Mouse (Mus musculus): ENCODE data around the gene Ctc1. TPM values are rescaled to one million over a fixed set of nuclear protein-coding genes. Genes with fewer than 3 reads are reported as not detected.

Ctc1 gene
- polyA plus RNA-seq, 1 experiment from 2014 or later, result 77.1 TPM

DNA sequence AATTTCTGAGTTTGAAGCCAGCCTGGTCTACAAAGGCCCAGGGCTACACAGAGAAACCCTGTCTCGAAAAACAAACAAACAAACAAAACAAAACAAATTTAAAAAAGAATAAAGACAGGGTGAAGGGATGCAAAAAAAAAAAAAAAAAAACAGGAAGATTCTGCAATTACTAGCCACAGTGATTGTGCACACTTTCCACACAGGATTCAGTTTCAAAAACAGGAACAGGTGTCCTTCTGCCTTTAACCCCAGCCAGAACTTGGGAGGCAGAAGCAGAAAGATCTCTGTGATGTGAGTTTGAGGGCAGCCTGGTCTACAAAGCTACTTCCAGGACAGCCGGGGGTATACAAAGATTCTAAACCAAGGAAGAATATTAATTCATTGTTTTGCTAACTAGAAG is 42.6 kb downstream of the Ctc1 start:
- Histone ChIP-seq H3K4me1 (peaks cover 21% of the 10 kb centered on the region), H3K9ac (replicated peaks) (peak overlapping the region; percentile 65), H3K9me3 (no peaks in the 10 kb centered on the region), H3K4me2 (replicated peaks) (peak overlapping the region; percentile 93), H3K27ac (replicated peaks) (peak overlapping the region; percentile 81), H3K27me3 (peaks cover 7% of the 10 kb centered on the region; the same call in 1 of the 2 replicates), H3K4me3 (peak overlapping the region; percentile 85), H3K36me3 (peaks cover 11% of the 10 kb centered on the region)
- ATAC-seq (ENCODE audit: low FRiP score, low read depth), result no peak
- WGBS, result 70% methylated on average over 2 of the region's 2 CpGs

DNA sequence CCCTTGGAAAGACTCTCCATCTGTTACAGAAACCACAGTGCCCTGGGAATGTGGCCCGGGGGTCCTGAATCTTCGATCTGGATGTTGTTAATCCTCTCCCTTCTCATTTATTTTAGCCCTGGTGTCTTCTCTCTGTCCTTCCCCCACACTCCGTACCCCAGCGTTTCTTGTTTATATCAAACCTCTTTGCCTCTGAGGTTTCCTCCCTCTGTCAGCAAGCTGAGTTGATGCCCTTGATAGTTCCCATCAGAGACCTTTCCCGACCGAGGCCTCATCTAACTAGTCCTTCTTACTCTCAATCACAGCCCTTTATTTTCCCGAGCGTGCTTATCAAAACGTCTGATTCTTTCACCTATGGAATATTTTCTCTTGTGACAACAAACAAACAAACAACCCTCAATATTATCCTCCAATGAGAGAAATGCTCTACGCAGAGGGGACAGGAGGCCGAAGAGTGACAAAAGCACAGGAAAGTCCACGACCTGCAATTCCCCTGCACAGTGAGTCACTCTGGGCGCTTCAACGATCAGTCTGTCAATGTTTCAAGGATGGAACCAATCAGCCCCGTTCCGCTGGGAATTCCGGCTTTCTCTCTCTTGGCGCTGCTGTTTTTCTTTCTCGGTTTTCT is 43.1 kb downstream of the Ctc1 start:
- H3K4me1 ChIP-seq, result peaks cover 21% of the 10 kb centered on the region
- ATAC-seq (ENCODE audit: low FRiP score, low read depth), result peak; percentile 10; the same call in 1 of the 2 replicates
- peak overlapping the region; percentile 93 for H3K4me2 ChIP-seq (replicated peaks)
- no peaks in the 10 kb centered on the region for H3K9me3 ChIP-seq
- H3K36me3 ChIP-seq, result peaks cover 5% of the 10 kb centered on the region
- peaks cover 7% of the 10 kb centered on the region; the same call in 1 of the 2 replicates for H3K27me3 ChIP-seq
- under 1% methylated on average over 19 of the region's 19 CpGs for WGBS
- peak overlapping the region; percentile 81 for H3K27ac ChIP-seq (replicated peaks)
- H3K9ac ChIP-seq (replicated peaks), result peak overlapping the region; percentile 65
- H3K4me3 ChIP-seq, result peak overlapping the region; percentile 85

DNA sequence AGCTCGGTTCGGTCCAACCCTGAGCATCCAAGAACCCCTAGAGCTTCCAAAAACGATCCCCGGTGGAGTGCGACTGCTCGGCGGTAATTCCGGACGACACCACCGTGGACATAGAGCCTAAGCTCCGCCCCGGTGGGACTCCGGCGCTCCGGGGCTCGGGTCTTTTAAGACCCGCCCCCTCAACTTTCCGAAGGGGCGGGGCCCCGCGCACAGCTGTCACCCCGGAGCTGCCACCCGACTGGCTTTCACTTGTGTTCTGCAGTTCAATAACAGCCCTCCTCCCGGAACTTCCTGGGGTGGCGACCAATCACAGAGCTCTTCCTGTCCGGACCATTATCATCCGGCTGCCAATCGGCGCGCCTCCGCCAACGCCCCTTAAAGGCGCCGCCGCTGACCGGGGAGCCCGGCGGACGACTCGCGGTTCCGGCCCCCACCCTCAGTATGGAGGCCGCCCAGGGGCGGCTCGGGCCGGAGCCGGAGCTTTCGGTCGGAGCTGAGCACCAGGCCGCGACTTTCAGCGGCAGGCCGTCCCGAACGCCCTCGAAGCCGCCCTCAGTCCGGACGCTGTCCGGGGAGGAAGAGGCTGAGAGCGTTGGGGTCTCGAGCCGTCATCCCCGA is 43.8 kb downstream of the Ctc1 start, which contains the start of gene Borcs6:
Gene Borcs6, plus strand, starts transcription at position 361 of the 618 bp plus-strand sequence.
- Histone ChIP-seq H3K27me3 (peaks cover 7% of the 10 kb centered on the region; the same call in 1 of the 2 replicates), H3K9me3 (no peaks in the 10 kb centered on the region), H3K9ac (replicated peaks) (peak within 1 kb of the TSS; percentile 87), H3K4me1 (peaks cover 27% of the 10 kb centered on the region), H3K27ac (replicated peaks) (peak within 1 kb of the TSS; percentile 92), H3K36me3 (no peaks in the 10 kb centered on the region), H3K4me3 (peak within 1 kb of the TSS; percentile 85), H3K4me2 (replicated peaks) (peak within 1 kb of the TSS; percentile 93)
- peak; percentile 93 for ATAC-seq (ENCODE audit: low FRiP score, low read depth)
- WGBS, result under 1% methylated on average over 63 of the region's 64 CpGs

DNA sequence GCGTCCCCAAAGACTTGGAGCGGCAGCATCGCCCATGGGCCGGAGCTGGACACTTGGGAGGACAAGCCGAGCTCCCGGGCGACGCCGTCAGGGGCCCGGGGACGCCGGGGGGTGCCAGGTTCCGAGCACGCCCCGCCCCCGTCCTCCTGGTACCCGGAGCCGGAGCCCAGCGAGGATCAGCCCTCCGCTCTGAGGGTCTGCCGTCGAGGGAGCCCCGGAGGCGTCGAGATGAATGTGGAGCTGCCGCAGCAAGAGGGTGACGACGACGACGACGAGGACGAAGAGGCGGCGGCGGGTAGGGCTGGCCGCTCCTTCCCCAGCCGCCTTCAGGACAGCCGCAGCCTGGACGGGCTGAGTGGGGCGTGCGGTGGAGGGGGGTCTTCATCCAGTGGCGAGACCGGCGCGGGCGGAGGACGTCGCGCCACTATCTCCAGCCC is 44.3 kb downstream of the Ctc1 start:
- Histone ChIP-seq H3K9ac (replicated peaks) (peak overlapping the region; percentile 87), H3K36me3 (no peaks in the 10 kb centered on the region), H3K4me2 (replicated peaks) (peak overlapping the region; percentile 93), H3K4me1 (peaks cover 29% of the 10 kb centered on the region), H3K4me3 (peak overlapping the region; percentile 85), H3K27me3 (peaks cover 7% of the 10 kb centered on the region; the same call in 1 of the 2 replicates), H3K9me3 (no peaks in the 10 kb centered on the region), H3K27ac (replicated peaks) (peak overlapping the region; percentile 92)
- WGBS, result under 1% methylated on average over 39 of the region's 49 CpGs
- ATAC-seq (ENCODE audit: low FRiP score, low read depth), result peak; percentile 3; the same call in 1 of the 2 replicates

DNA sequence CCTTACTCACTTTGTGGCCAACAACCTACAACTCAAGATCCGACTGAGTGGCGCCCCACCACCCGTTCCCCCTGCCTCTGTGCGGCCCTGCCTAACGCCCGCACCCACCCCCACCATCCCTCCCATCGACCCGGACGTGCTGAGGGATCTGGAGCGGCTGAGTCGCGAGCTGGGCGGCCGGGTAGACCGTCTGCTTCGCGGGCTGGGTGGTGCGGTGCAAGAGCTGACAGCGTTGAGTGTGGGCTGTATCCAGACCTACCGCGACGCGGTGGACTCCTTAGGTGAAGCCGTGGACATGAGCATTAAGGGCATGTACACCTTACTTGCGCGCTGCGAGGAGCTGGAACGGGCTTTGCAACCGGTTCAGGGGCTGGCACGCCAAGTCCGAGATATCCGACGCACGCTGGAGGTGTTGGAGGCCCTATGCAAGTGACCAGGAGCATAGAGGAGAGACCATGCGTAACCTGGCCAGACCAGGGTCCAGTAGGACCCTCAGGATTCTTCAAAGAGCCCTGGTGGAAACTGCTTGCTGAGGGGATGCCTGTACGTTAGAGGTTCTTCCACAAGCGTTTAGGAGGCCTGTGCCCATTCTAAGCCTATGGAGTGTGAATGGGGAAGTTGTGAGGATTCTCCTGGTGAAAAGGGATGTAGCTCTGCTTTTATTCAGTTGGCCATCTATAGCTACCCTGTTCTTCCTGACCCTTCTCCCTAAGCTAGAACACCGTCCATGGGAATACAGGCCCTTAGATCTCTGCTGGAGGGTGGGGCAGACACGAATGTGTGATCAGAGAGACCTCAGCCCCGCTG is 44.9 kb downstream of the Ctc1 start:
- Histone ChIP-seq H3K4me2 (replicated peaks) (peak overlapping the region; percentile 93), H3K4me3 (peak overlapping the region; percentile 85), H3K27me3 (peaks cover 8% of the 10 kb centered on the region; the same call in 1 of the 2 replicates), H3K4me1 (peaks cover 29% of the 10 kb centered on the region), H3K36me3 (no peaks in the 10 kb centered on the region), H3K9ac (replicated peaks) (peak overlapping the region; percentile 87), H3K9me3 (no peaks in the 10 kb centered on the region), H3K27ac (replicated peaks) (peak overlapping the region; percentile 92)
- no peak for ATAC-seq (ENCODE audit: low FRiP score, low read depth)
- WGBS, result 1% methylated on average over 40 of the region's 40 CpGs

DNA sequence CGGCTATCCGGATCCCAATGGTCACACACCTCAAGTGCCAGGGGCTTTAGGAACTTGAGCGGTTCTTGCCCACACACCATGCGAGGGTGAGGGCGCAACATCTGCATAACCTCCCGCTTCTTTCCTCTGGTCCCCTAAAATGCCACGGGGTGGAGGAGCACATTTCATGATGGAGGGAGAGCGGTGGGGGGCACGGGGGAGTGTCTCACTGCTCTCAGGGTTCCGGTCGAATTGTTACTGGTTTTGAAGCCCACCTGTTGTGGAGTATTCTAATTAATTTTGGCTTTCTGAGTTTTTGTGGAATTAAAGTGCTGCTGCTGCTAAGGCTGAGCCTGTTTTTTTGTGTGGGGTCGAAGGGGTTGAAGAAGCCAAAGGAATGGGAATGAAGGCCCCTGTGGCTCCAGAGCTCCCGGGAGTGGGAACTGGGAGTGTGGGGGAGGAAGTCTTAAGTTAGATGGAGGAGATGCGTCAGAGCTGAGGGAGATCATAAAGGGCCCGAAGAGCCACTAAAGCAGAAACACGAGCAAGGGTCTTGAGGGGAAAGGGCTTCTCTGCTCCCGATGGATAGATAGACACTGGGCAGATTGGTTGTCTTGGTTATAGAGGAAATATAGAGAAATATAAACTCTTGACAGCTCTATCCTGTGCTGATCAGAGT is 45.7 kb downstream of the Ctc1 start:
- no peak overlapping the region for H3K27ac ChIP-seq (replicated peaks)
- H3K9ac ChIP-seq (replicated peaks), result peak overlapping the region; percentile 87
- H3K27me3 ChIP-seq, result peaks cover 14% of the 10 kb centered on the region
- H3K4me1 ChIP-seq, result peaks cover 36% of the 10 kb centered on the region
- H3K9me3 ChIP-seq, result no peaks in the 10 kb centered on the region
- peak overlapping the region; percentile 93 for H3K4me2 ChIP-seq (replicated peaks)
- ATAC-seq (ENCODE audit: low FRiP score, low read depth), result no peak
- WGBS, result 8% methylated on average over 17 of the region's 17 CpGs
- H3K4me3 ChIP-seq, result peak overlapping the region; percentile 85
- no peaks in the 10 kb centered on the region for H3K36me3 ChIP-seq

DNA sequence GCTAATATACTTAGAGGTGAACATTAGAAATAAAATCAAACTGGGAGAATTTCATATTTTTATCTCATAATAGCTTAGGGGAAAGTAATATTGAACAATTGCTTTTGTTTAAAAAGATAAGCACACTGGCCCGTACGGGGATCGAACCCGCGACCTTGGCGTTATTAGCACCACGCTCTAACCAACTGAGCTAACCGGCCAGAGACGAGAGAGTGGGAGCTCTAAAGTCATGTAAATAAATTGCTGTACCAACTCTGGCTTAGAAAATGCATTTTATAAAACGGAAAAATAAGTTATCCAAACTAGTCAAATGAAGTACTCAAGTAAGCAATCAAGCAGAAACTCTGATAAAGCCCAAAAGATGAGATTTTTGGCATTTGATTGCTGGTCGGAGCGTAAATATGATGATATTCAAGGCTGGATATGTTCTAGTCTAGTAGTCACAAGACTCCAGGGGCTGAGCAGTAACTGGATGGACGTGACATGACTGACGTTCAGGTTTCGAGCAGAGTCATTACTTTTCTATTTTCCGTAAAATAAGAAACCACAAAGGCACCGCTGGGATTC is 46.6 kb downstream of the Ctc1 start:
- no peak for ATAC-seq (ENCODE audit: low FRiP score, low read depth)

DNA sequence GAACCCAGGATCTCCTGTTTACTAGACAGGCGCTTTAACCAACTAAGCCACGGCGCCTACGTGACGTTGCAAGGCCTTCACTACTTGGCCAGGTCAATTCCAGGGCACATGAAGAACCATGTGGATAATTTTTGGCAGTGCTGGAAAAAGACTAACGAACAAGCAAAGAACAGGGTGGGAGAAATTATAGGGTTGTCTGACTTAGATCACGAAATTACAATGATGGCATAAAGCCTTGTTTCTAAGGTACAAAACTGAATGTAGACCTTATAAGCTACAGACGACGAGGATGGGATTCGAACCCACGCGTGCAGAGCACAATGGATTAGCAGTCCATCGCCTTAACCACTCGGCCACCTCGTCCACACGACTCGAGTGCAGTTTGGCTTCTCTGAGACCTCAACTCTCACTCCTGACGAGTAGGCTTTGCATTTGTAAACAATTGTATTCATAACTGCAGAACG is 47.1 kb downstream of the Ctc1 start:
- H3K9ac ChIP-seq (replicated peaks), result no peak overlapping the region
- H3K36me3 ChIP-seq, result no peaks in the 10 kb centered on the region
- peak overlapping the region; percentile 66; the same call in 1 of the 2 replicates for H3K27ac ChIP-seq (replicated peaks)
- H3K4me3 ChIP-seq, result peak overlapping the region; percentile 70
- peak overlapping the region; percentile 66 for H3K4me2 ChIP-seq (replicated peaks)
- no peak for ATAC-seq (ENCODE audit: low FRiP score, low read depth)
- 0% methylated on average over 19 of the region's 19 CpGs for WGBS
- peaks cover 15% of the 10 kb centered on the region for H3K27me3 ChIP-seq
- peaks cover 40% of the 10 kb centered on the region for H3K4me1 ChIP-seq
- H3K9me3 ChIP-seq, result no peaks in the 10 kb centered on the region

More for the DNA sequence above, 46.6 kb downstream of the Ctc1 start:
- Histone ChIP-seq H3K9ac (replicated peaks) (no peak overlapping the region), H3K36me3 (no peaks in the 10 kb centered on the region), H3K4me2 (replicated peaks) (peak overlapping the region; percentile 93), H3K27me3 (peaks cover 15% of the 10 kb centered on the region), H3K4me1 (peaks cover 40% of the 10 kb centered on the region), H3K27ac (replicated peaks) (no peak overlapping the region), H3K9me3 (no peaks in the 10 kb centered on the region), H3K4me3 (peak overlapping the region; percentile 85)
- WGBS, result under 1% methylated on average over 17 of the region's 17 CpGs

DNA sequence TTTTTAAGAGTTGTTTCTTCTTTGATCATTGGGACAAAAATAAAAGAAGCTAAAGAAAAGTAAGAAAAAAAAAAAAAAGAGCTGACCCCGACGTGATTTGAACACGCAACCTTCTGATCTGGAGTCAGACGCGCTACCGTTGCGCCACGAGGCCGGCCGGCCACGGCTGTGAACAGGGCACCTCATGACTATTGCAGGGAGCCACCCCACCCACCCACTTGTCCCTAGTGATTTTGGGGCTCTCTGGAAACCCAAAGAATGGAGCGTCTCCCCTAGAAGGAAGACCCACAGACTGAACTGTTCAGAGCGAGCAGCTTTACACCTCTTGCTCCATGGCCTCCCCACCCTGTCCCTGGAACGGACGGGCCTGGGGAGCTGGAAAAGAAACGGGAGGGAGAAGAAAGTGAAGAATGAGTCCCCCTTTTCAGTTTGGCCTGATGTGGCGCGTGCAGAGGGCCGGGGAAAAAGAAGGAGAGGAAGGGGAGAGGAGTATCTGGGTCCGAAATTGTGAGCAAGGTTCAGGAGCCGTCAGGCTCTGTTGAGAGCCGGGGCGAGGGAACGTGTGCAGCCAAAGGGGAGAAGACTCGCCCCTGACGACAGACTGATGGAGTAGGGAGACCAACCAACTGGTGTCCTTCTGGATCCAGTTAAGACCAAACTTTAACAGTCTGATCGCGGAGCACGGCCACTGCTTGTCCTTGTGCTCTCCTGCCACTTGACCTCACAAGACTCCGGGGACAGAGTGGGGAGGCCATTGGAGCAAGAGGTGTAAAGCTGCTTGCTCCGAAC is 47.9 kb downstream of the Ctc1 start:
- peak; percentile 27; the same call in 1 of the 2 replicates for ATAC-seq (ENCODE audit: low FRiP score, low read depth)
- no peaks in the 10 kb centered on the region for H3K9me3 ChIP-seq
- peak overlapping the region; percentile 66 for H3K4me2 ChIP-seq (replicated peaks)
- under 1% methylated on average over 31 of the region's 31 CpGs for WGBS
- peak overlapping the region; percentile 71 for H3K27ac ChIP-seq (replicated peaks)
- peaks cover 36% of the 10 kb centered on the region for H3K4me1 ChIP-seq
- peak overlapping the region; percentile 67 for H3K9ac ChIP-seq (replicated peaks)
- H3K36me3 ChIP-seq, result no peaks in the 10 kb centered on the region
- H3K27me3 ChIP-seq, result peaks cover 15% of the 10 kb centered on the region
- H3K4me3 ChIP-seq, result peak overlapping the region; percentile 70

DNA sequence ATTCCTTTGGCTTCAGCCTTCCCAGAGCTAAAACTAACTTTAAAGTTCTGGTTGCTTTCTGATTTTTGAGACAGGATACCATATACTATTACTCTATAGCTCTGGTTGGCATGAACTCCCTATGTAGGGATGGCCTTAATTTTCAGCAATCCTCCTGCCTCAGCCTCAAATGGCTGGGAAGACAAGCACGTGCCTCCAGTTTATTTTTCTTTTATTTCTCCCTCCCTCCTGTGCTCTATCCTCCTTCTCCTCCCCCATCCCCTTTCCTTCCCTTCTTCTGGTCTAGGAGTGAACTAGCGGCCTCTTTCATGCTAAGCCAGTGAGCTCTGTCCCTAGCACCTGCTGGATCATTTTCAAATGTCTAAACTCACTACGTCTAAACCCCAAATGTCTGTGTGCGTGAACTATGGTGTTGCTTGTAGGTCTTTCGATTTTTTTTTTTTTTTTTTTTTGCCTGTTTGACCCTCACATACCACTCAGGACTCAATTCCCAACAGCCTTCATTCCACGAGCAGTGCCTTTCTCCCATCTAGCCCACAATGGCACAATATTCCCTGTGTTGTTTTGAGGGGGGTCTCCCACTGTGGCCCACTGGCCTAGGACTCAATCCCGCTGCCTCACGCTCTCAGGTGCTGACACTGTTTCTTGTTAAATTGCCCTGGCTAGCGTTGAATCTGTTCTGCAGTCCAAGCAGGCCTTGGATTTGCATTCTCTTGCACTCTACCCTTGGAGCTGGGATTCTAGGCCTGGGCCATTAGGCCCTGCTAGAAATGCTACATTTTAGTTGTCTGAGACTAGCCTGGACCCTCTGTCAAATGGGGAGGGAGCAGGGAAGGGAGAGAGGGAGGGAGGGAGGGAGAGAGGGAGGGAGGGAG is 48.8 kb downstream of the Ctc1 start:
- H3K36me3 ChIP-seq, result no peaks in the 10 kb centered on the region
- H3K9ac ChIP-seq (replicated peaks), result peak overlapping the region; percentile 67
- WGBS, result 49% methylated on average over 9 of the region's 9 CpGs
- peak overlapping the region; percentile 70 for H3K4me3 ChIP-seq
- peaks cover 34% of the 10 kb centered on the region for H3K4me1 ChIP-seq
- ATAC-seq (ENCODE audit: low FRiP score, low read depth), result no peak
- H3K4me2 ChIP-seq (replicated peaks), result peak overlapping the region; percentile 66
- peak overlapping the region; percentile 71; the same call in 1 of the 2 replicates for H3K27ac ChIP-seq (replicated peaks)
- peaks cover 15% of the 10 kb centered on the region for H3K27me3 ChIP-seq
- no peaks in the 10 kb centered on the region for H3K9me3 ChIP-seq

All from midbrain, embryonic 12.5 days (tissue).